Mouse (Mus musculus): ENCODE results near the gene Entpd7. TPM values are rescaled to one million over a fixed set of nuclear protein-coding genes. Genes with fewer than 3 reads are reported as not detected.

Entpd7 gene
- total and polyA plus RNA-seq, 2 experiments: 1.5 to 2.0 TPM

- TF ChIP-seq CTCF (IDR thresholded peaks at IDR 0.05; ENCODE audit: low read depth, low read length): no peak
- TF ChIP-seq POLR2A (IDR thresholded peaks at IDR 0.05; ENCODE audit: extremely low read depth, insufficient read depth, low read length): no peak
- H3K79me2 ChIP-seq (ENCODE audit: control insufficient read depth, insufficient read depth, low read length): no peaks in the 10 kb centered on the region; the same call in 1 of the 2 replicates
- peaks cover 8% of the 10 kb centered on the region; the same call in 1 of the 2 replicates for H3K36me3 ChIP-seq (ENCODE audit: control insufficient read depth, insufficient read depth, low read length)
- no peak overlapping the region for H3K9ac ChIP-seq (ENCODE audit: low read depth, low read length)
- no peaks in the 10 kb centered on the region for H3K27me3 ChIP-seq (ENCODE audit: control insufficient read depth, insufficient read depth, low read length)
- no peak overlapping the region for H3K27ac ChIP-seq (replicated peaks; ENCODE audit: insufficient read depth, low read depth, low read length)
- H3K4me1 ChIP-seq (ENCODE audit: control insufficient read depth, insufficient read depth, low read length): no peaks in the 10 kb centered on the region
- no peak overlapping the region for H3K4me3 ChIP-seq (ENCODE audit: insufficient read depth, low read depth, low read length)
- no peak for DNase-seq (ENCODE audit: extremely low read depth, low read depth, low spot score)
- 75% methylated on average over 2 of the region's 2 CpGs for WGBS
Observed at GRCm38 (mm10) chr19:43754872-43755271, 65.4 kb downstream of the Entpd7 start.

GRCm38 (mm10) chr19:43760504-43760903, 71.0 kb downstream of the Entpd7 start:
- Histone ChIP-seq H3K4me1 (ENCODE audit: control insufficient read depth, insufficient read depth, low read length) (peaks cover 3% of the 10 kb centered on the region; the same call in 1 of the 2 replicates), H3K9ac (ENCODE audit: low read depth, low read length) (no peak overlapping the region), H3K36me3 (ENCODE audit: control insufficient read depth, insufficient read depth, low read length) (peaks cover 14% of the 10 kb centered on the region; the same call in 1 of the 2 replicates), H3K4me3 (ENCODE audit: insufficient read depth, low read depth, low read length) (no peak overlapping the region), H3K27ac (replicated peaks; ENCODE audit: insufficient read depth, low read depth, low read length) (no peak overlapping the region), H3K79me2 (ENCODE audit: control insufficient read depth, insufficient read depth, low read length) (no peaks in the 10 kb centered on the region), H3K27me3 (ENCODE audit: control insufficient read depth, insufficient read depth, low read length) (no peaks in the 10 kb centered on the region)
- WGBS: 16% methylated on average over 6 of the region's 6 CpGs
- TF ChIP-seq POLR2A (IDR thresholded peaks at IDR 0.05; ENCODE audit: extremely low read depth, insufficient read depth, low read length) (no peak), CTCF (IDR thresholded peaks at IDR 0.05; ENCODE audit: low read depth, low read length) (peak; percentile 48)
- DNase-seq (ENCODE audit: extremely low read depth, low read depth, low spot score): peak; percentile 67

DNA sequence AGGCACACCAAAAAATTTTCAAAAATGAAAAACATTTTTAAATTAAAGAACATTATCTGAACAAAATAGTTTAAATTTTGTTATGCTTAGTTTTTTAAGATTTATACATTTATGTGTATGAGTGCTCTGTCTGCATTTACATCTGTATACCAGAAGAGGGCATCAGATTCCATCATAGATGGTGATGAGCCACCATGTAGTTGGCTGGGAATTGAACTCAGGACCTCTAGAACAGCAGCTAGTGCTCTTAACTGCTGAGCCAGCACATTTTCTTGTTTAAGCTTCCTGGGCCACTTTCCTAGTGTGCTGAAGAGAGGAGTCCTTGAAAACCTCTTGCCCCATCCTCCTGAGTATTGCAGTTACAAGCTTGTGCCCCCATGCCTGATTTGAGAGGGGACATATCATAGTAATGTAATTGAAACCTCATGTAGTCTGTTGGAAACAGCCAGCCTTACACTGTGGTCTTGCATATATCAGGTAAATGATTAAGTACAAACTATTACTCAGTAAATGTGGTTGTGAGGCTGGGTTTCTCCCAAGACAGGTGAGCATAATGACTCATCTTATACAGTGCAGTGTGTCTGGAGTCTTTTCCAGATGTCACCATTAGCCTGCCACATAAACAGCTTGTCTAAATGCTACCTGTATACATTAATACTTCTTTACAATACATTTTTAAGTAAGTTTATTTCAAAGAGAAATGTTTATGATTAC, 72.2 kb downstream of the Entpd7 start:
- Histone ChIP-seq H3K4me1 (ENCODE audit: control insufficient read depth, insufficient read depth, low read length) (peaks cover 9% of the 10 kb centered on the region; the same call in 1 of the 2 replicates), H3K9ac (ENCODE audit: low read depth, low read length) (no peak overlapping the region), H3K79me2 (ENCODE audit: control insufficient read depth, insufficient read depth, low read length) (no peaks in the 10 kb centered on the region), H3K27ac (replicated peaks; ENCODE audit: insufficient read depth, low read depth, low read length) (no peak overlapping the region), H3K36me3 (ENCODE audit: control insufficient read depth, insufficient read depth, low read length) (peaks cover 10% of the 10 kb centered on the region; the same call in 1 of the 2 replicates), H3K27me3 (ENCODE audit: control insufficient read depth, insufficient read depth, low read length) (no peaks in the 10 kb centered on the region), H3K4me3 (ENCODE audit: insufficient read depth, low read depth, low read length) (no peak overlapping the region)
- peak; percentile 64 for DNase-seq (ENCODE audit: extremely low read depth, low read depth, low spot score)
- TF ChIP-seq CTCF (IDR thresholded peaks at IDR 0.05; ENCODE audit: low read depth, low read length) (peak; percentile 24; the same call in 1 of the 2 replicates), POLR2A (IDR thresholded peaks at IDR 0.05; ENCODE audit: extremely low read depth, insufficient read depth, low read length) (no peak)

GRCm38 (mm10) chr19:43762410-43762809, 72.9 kb downstream of the Entpd7 start:
- Histone ChIP-seq H3K36me3 (ENCODE audit: control insufficient read depth, insufficient read depth, low read length) (peaks cover 10% of the 10 kb centered on the region; the same call in 1 of the 2 replicates), H3K27ac (replicated peaks; ENCODE audit: insufficient read depth, low read depth, low read length) (no peak overlapping the region), H3K9ac (ENCODE audit: low read depth, low read length) (no peak overlapping the region), H3K4me3 (ENCODE audit: insufficient read depth, low read depth, low read length) (no peak overlapping the region), H3K79me2 (ENCODE audit: control insufficient read depth, insufficient read depth, low read length) (no peaks in the 10 kb centered on the region), H3K4me1 (ENCODE audit: control insufficient read depth, insufficient read depth, low read length) (peaks cover 10% of the 10 kb centered on the region; the same call in 1 of the 2 replicates), H3K27me3 (ENCODE audit: control insufficient read depth, insufficient read depth, low read length) (no peaks in the 10 kb centered on the region)
- no peak for DNase-seq (ENCODE audit: extremely low read depth, low read depth, low spot score)
- TF ChIP-seq POLR2A (IDR thresholded peaks at IDR 0.05; ENCODE audit: extremely low read depth, insufficient read depth, low read length) (no peak), CTCF (IDR thresholded peaks at IDR 0.05; ENCODE audit: low read depth, low read length) (no peak)
- WGBS: 88% methylated on average over 2 of the region's 2 CpGs

DNA sequence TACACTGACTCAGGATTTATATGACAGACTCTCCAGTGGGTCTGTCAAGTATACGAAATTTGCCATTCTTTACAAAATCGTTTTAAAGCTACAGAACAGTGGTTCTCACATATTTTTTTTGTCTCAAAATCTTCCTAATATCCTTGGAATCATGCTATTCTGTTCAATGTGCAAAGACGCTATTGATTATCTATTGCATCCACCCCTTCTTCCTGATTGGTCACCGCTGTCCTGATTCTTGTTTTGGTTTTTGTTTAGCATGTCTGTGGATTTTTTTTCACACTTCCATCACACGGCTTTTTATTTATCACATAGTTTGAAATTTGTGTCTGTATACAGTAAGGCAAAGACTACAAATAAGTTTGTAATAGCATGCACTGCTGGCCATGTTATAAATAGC, 77.0 kb downstream of the Entpd7 start:
- Histone ChIP-seq H3K27me3 (ENCODE audit: control insufficient read depth, insufficient read depth, low read length) (no peaks in the 10 kb centered on the region), H3K9ac (ENCODE audit: low read depth, low read length) (no peak overlapping the region), H3K36me3 (ENCODE audit: control insufficient read depth, insufficient read depth, low read length) (peaks cover 3% of the 10 kb centered on the region), H3K27ac (replicated peaks; ENCODE audit: insufficient read depth, low read depth, low read length) (peak overlapping the region; percentile 94), H3K4me1 (ENCODE audit: control insufficient read depth, insufficient read depth, low read length) (peaks cover 24% of the 10 kb centered on the region), H3K4me3 (ENCODE audit: insufficient read depth, low read depth, low read length) (peak overlapping the region; percentile 44), H3K79me2 (ENCODE audit: control insufficient read depth, insufficient read depth, low read length) (no peaks in the 10 kb centered on the region)
- DNase-seq (ENCODE audit: extremely low read depth, low read depth, low spot score): peak; percentile 91
- WGBS: 24% methylated on average over 5 of the region's 5 CpGs
- TF ChIP-seq CTCF (IDR thresholded peaks at IDR 0.05; ENCODE audit: low read depth, low read length): no peak
- no peak for TF ChIP-seq POLR2A (IDR thresholded peaks at IDR 0.05; ENCODE audit: extremely low read depth, insufficient read depth, low read length)
